Mouse (Mus musculus) layer of hippocampus, postnatal 25 days (tissue): ENCODE data around the gene Hand2. TPM values are rescaled to one million over a fixed set of nuclear protein-coding genes. Genes with fewer than 3 reads are reported as not detected.

Experiments used
- total RNA-seq, 2 experiments: library from RNA; stranded (reverse); gene quantifications; 2 replicates each; pipeline ENCODE4 v1.2.3; 2021

The Hand2 gene
- total RNA-seq, 2 experiments from 2014 or later: not detected

Other genes starting within 250 kb of the Hand2 start
- 10 to 100 TPM; 68.3 to 75.4 TPM for gene Scrg1, start 134.9 kb downstream of the Hand2 start, total RNA-seq
- gene Sap30, start 166.9 kb downstream of the Hand2 start, total RNA-seq: 10 to 100 TPM in 1 of 2 experiments, 1 to 10 TPM in 1; 9.3 to 12.9 TPM
- gene Hmgb2, start 190.9 kb downstream of the Hand2 start, total RNA-seq: 1 to 10 TPM; 6.6 to 7.2 TPM